Mouse (Mus musculus): ENCODE results near the gene 1600002K03Rik.

GRCm38 (mm10) chr10:80170052-80170451 is 2.7 kb upstream of the 1600002K03Rik start:
- TF ChIP-seq CTCF (conservative IDR thresholded peaks at IDR 0.05; ENCODE audit: insufficient read depth, insufficient read length, low read depth, low read length) (no peak), POLR2A (IDR thresholded peaks at IDR 0.05; ENCODE audit: low read depth, low read length) (no peak)

Data from kidney, adult 2 months (tissue).